Mouse (Mus musculus): ENCODE data around the gene Acsbg1.

DNA sequence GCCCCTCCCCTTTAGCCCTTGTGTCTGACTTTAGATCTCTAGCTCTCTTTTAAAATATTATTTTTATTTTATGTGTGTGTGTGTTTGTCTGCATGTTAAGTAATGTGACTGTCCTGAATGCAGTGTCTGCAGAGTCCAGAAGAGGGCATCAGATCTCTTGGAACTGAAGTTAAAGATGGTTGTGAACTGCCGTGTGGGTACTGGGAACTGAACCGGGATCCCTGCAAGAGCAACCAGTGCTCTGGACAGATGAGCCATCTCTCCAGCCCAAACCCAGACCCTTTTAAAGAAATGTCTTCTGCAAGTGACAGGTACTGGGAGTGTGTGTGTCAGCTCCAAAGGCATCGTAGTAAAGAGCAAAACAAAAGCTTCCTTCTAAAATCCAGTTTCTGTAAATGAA lies 4.4 kb upstream of the Acsbg1 start:
- TF ChIP-seq CTCF (IDR thresholded peaks at IDR 0.05; ENCODE audit: low read depth) (no peak), EP300 (IDR thresholded peaks at IDR 0.05; ENCODE audit: low read depth) (no peak)

Data from heart, postnatal 0 days (tissue).